Mouse (Mus musculus): ENCODE data around the gene Neurod2.

The Neurod2 gene

GRCm38 (mm10) chr11:98317479-98317878 is 12.0 kb downstream of the Neurod2 start:
- DNase-seq (ENCODE audit: low read depth), result no peak

GRCm38 (mm10) chr11:98313790-98314323 is 15.6 kb downstream of the Neurod2 start:
- peak; percentile 47 for DNase-seq (ENCODE audit: low read depth)

- no peak for DNase-seq (ENCODE audit: low read depth)
Observed at GRCm38 (mm10) chr11:98298484-98299205, 30.8 kb downstream of the Neurod2 start.

- DNase-seq (ENCODE audit: low read depth), result no peak
Observed at GRCm38 (mm10) chr11:98297778-98298177, 31.7 kb downstream of the Neurod2 start.

- no peak for DNase-seq (ENCODE audit: low read depth)
Observed at GRCm38 (mm10) chr11:98296916-98297315, 32.5 kb downstream of the Neurod2 start.

- no peak for DNase-seq (ENCODE audit: low read depth)
Observed at GRCm38 (mm10) chr11:98296277-98296676, 33.2 kb downstream of the Neurod2 start.

- DNase-seq (ENCODE audit: low read depth), result no peak
Observed at GRCm38 (mm10) chr11:98295013-98295585, 34.3 kb downstream of the Neurod2 start.

GRCm38 (mm10) chr11:98294188-98295012 is 35.0 kb downstream of the Neurod2 start:
- no peak for DNase-seq (ENCODE audit: low read depth)

GRCm38 (mm10) chr11:98293070-98293469 is 36.4 kb downstream of the Neurod2 start:
- DNase-seq (ENCODE audit: low read depth), result no peak

- no peak for DNase-seq (ENCODE audit: low read depth)
Observed at GRCm38 (mm10) chr11:98290906-98291305, 38.5 kb downstream of the Neurod2 start.

- no peak for DNase-seq (ENCODE audit: low read depth)
Observed at GRCm38 (mm10) chr11:98289873-98290272, 39.6 kb downstream of the Neurod2 start.

- DNase-seq (ENCODE audit: low read depth), result no peak
Observed at GRCm38 (mm10) chr11:98287961-98288360, 41.5 kb downstream of the Neurod2 start.

GRCm38 (mm10) chr11:98287531-98287930 is 41.9 kb downstream of the Neurod2 start:
- no peak for DNase-seq (ENCODE audit: low read depth)

- DNase-seq (ENCODE audit: low read depth), result no peak
Observed at GRCm38 (mm10) chr11:98285368-98285767, 44.1 kb downstream of the Neurod2 start.

- no peak for DNase-seq (ENCODE audit: low read depth)
Observed at GRCm38 (mm10) chr11:98284230-98284629, 45.2 kb downstream of the Neurod2 start.

- DNase-seq (ENCODE audit: low read depth), result no peak
Observed at GRCm38 (mm10) chr11:98283740-98284139, 45.7 kb downstream of the Neurod2 start.
